In the genomic region with DNA sequence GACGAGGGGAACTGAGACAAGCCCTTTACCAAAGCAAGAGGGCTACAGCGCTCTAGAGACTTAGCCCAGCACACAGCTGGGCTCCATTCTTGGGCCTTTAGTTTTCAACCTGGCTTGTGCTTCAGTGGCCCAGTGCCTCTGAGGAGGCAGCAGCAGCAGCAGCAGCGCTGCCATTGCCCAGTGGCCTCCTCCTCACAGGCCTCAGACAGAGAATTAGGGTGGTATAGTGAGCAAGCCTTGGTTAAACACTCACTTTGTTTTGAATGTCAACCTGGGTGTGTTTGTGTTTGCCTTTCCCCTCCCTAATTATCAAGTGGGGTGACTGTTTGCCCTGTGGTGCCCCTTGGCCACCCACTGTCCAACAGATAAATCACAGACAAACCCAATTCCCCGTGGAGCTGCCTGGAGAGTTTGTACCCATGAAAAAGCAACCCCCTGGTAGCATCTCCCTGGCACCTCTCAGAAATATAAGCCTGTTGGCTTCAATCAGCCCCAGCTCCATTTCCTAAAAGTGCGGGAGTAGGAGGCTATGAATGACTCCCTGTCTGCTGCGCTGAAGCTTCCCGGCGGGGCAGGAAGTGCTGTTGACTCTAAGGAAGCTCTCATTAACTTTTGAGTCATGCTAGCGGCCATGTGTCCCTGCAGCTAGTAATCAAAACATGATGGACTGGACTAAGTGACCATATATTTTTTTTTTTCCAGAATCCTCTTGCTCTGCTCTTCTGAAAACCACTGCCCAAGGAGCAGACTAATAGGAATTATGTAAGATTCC, we compare ENCODE assay signal across 18 mouse cellular contexts.
DNase-seq lines count a peak whose midpoint lies in the region; ATAC-seq and TF ChIP-seq lines count a peak whose summit lies in the region.
"Had no signal": no experiment of that assay in that cellular context is flagged by ENCODE, and none has a peak within 500 bp of the region (broad histone marks: within the 10 kb centered on the region; RNA-seq: fewer than 3 reads in every experiment).

No protein-coding gene starts in this region.

- no peaks in the 10 kb centered on the region for H3K9me3 ChIP-seq in forebrain, embryonic 10.5 days
- no peaks in the 10 kb centered on the region for H3K9me3 ChIP-seq in forebrain, embryonic 15.5 days
- no peaks in the 10 kb centered on the region for H3K9me3 ChIP-seq in lung, postnatal 0 days (ENCODE audit: low read length)
- no peaks in the 10 kb centered on the region for H3K9me3 ChIP-seq in kidney, postnatal 0 days (replicated peaks; ENCODE audit: low read length)
- no peaks in the 10 kb centered on the region for H3K9me3 ChIP-seq in stomach, embryonic 16.5 days (replicated peaks; ENCODE audit: control insufficient read depth, low read length)
- H3K9me3 ChIP-seq: hindbrain, embryonic 13.5 days; liver, embryonic 15.5 days; midbrain, embryonic 13.5 days had no signal

- no peak overlapping the region for H3K4me3 ChIP-seq in forebrain, embryonic 10.5 days
- no peak overlapping the region for H3K4me3 ChIP-seq in forebrain, embryonic 15.5 days
- H3K4me3 ChIP-seq in lung, postnatal 0 days (ENCODE audit: low read depth, low read length): no peak overlapping the region
- no peak overlapping the region for H3K4me3 ChIP-seq in kidney, postnatal 0 days (replicated peaks; ENCODE audit: low read depth, low read length)
- no peak overlapping the region for H3K4me3 ChIP-seq in stomach, embryonic 16.5 days (replicated peaks; ENCODE audit: low read length)
- H3K4me3 ChIP-seq: heart, adult 2 months; hindbrain, embryonic 13.5 days; liver, embryonic 15.5 days; midbrain, embryonic 13.5 days had no signal

- no peak for ATAC-seq in forebrain, embryonic 15.5 days (replicated peaks)
- ATAC-seq in lung, postnatal 0 days: peak; percentile 26; the same call in 1 of the 2 replicates
- peak; percentile 73; the same call in 1 of the 2 replicates for ATAC-seq in kidney, postnatal 0 days (replicated peaks; ENCODE audit: low FRiP score, low read depth)
- no peak for ATAC-seq in stomach, embryonic 16.5 days (ENCODE audit: insufficient read depth, low FRiP score)
- no peak for ATAC-seq in granulocyte monocyte progenitor cell, adult 5-6 weeks (replicated peaks; ENCODE audit: poor library complexity, severe bottlenecking)
- ATAC-seq: activated CD4-positive, CD25-positive, alpha-beta regulatory T cell, adult 4 months; intestine, postnatal 0 days; midbrain, embryonic 13.5 days had no signal

- peaks cover 25% of the 10 kb centered on the region for H3K4me1 ChIP-seq in forebrain, embryonic 10.5 days
- peaks cover 10% of the 10 kb centered on the region; the same call in 1 of the 2 replicates for H3K4me1 ChIP-seq in forebrain, embryonic 15.5 days
- H3K4me1 ChIP-seq in lung, postnatal 0 days (ENCODE audit: insufficient read depth, low read depth, low read length): peaks cover 4% of the 10 kb centered on the region; the same call in 1 of the 2 replicates
- H3K4me1 ChIP-seq in kidney, postnatal 0 days (replicated peaks; ENCODE audit: insufficient read depth, low read length): no peaks in the 10 kb centered on the region
- peaks cover 7% of the 10 kb centered on the region; the same call in 1 of the 2 replicates for H3K4me1 ChIP-seq in stomach, embryonic 16.5 days (ENCODE audit: control insufficient read depth, insufficient read depth, low read length)
- H3K4me1 ChIP-seq: liver, embryonic 15.5 days had no signal

- DNase-seq in forebrain, embryonic 10.5 days (ENCODE audit: extremely low spot score, low spot score): no peak
- DNase-seq in lung, postnatal 0 days (ENCODE audit: low spot score): peak; percentile 11
- no peak for DNase-seq in lung, postnatal 36 days
- peak; percentile 91 for DNase-seq in kidney, postnatal 0 days (ENCODE audit: low spot score)
- DNase-seq in gastrocnemius, postnatal 4 days (ENCODE audit: low spot score in 2 of 2): no peak
- DNase-seq: cerebellum, adult 11-12 months; heart, adult 2 months; left cerebral cortex, postnatal 4 days; right cerebral cortex, postnatal 14 days; thymus, postnatal 4 days had no signal

- no peak overlapping the region for H3K9ac ChIP-seq in forebrain, embryonic 15.5 days (replicated peaks)
- no peak overlapping the region for H3K9ac ChIP-seq in lung, postnatal 0 days (replicated peaks; ENCODE audit: low read depth)
- H3K9ac ChIP-seq in kidney, postnatal 0 days (ENCODE audit: low read depth, low read length): no peak overlapping the region
- no peak overlapping the region for H3K9ac ChIP-seq in stomach, embryonic 16.5 days (ENCODE audit: low read length)
- H3K9ac ChIP-seq: hindbrain, embryonic 13.5 days; liver, embryonic 15.5 days; midbrain, embryonic 13.5 days had no signal

- TF ChIP-seq CTCF in lung, postnatal 0 days (IDR thresholded peaks at IDR 0.05): no peak
- TF ChIP-seq CTCF in kidney, postnatal 0 days (IDR thresholded peaks at IDR 0.05; ENCODE audit: low read depth): no peak

- no peak overlapping the region for H3K4me2 ChIP-seq in forebrain, embryonic 15.5 days (replicated peaks)
- no peak overlapping the region for H3K4me2 ChIP-seq in lung, postnatal 0 days (replicated peaks; ENCODE audit: low read depth, low read length)
- no peak overlapping the region for H3K4me2 ChIP-seq in kidney, postnatal 0 days (ENCODE audit: low read length)
- no peak overlapping the region for H3K4me2 ChIP-seq in stomach, embryonic 16.5 days (ENCODE audit: low read depth, low read length)
- H3K4me2 ChIP-seq: hindbrain, embryonic 13.5 days; liver, embryonic 15.5 days; midbrain, embryonic 13.5 days had no signal

- H3K27ac ChIP-seq in forebrain, embryonic 10.5 days: peak overlapping the region; percentile 31; the same call in 1 of the 2 replicates
- no peak overlapping the region for H3K27ac ChIP-seq in forebrain, embryonic 15.5 days (replicated peaks)
- no peak overlapping the region for H3K27ac ChIP-seq in lung, postnatal 0 days (ENCODE audit: low read length)
- no peak overlapping the region for H3K27ac ChIP-seq in kidney, postnatal 0 days
- H3K27ac ChIP-seq in stomach, embryonic 16.5 days (ENCODE audit: low read length): peak overlapping the region; percentile 31; the same call in 1 of the 2 replicates
- H3K27ac ChIP-seq: heart, adult 2 months; hindbrain, embryonic 13.5 days; liver, embryonic 15.5 days; midbrain, embryonic 13.5 days had no signal

- WGBS in forebrain, embryonic 10.5 days: 63% methylated on average over 9 of the region's 9 CpGs
- 57% methylated on average over 9 of the region's 9 CpGs for WGBS in forebrain, embryonic 15.5 days
- WGBS in lung, postnatal 0 days: 44% methylated on average over 9 of the region's 9 CpGs
- WGBS in kidney, postnatal 0 days: 32% methylated on average over 9 of the region's 9 CpGs
- 45% methylated on average over 9 of the region's 9 CpGs for WGBS in stomach, embryonic 16.5 days

- H3K36me3 ChIP-seq in forebrain, embryonic 10.5 days (replicated peaks): peaks cover 6% of the 10 kb centered on the region
- no peaks in the 10 kb centered on the region for H3K36me3 ChIP-seq in forebrain, embryonic 15.5 days
- H3K36me3 ChIP-seq in lung, postnatal 0 days (ENCODE audit: insufficient read depth, low read length): no peaks in the 10 kb centered on the region
- H3K36me3 ChIP-seq in kidney, postnatal 0 days (ENCODE audit: insufficient read depth, low read length): no peaks in the 10 kb centered on the region
- no peaks in the 10 kb centered on the region for H3K36me3 ChIP-seq in stomach, embryonic 16.5 days (ENCODE audit: control insufficient read depth, insufficient read depth, low read length)
- H3K36me3 ChIP-seq: hindbrain, embryonic 13.5 days; liver, embryonic 15.5 days; midbrain, embryonic 13.5 days had no signal

- TF ChIP-seq EP300 in lung, postnatal 0 days (IDR thresholded peaks at IDR 0.05): no peak

- no peaks in the 10 kb centered on the region for H3K27me3 ChIP-seq in forebrain, embryonic 10.5 days (ENCODE audit: poor library complexity, severe bottlenecking)
- no peaks in the 10 kb centered on the region for H3K27me3 ChIP-seq in forebrain, embryonic 15.5 days
- H3K27me3 ChIP-seq in lung, postnatal 0 days (replicated peaks; ENCODE audit: insufficient read depth, low read length): no peaks in the 10 kb centered on the region
- H3K27me3 ChIP-seq in kidney, postnatal 0 days (ENCODE audit: insufficient read depth, low read length): 0 out of 2 replicates have a peak, but pooled peaks cover 3% of the 10 kb centered on the region
- no peaks in the 10 kb centered on the region for H3K27me3 ChIP-seq in stomach, embryonic 16.5 days (ENCODE audit: control insufficient read depth, insufficient read depth, low read length)
- H3K27me3 ChIP-seq: hindbrain, embryonic 13.5 days; liver, embryonic 15.5 days had no signal

Comparison
In these comparisons a context has a peak if more than half of its experiments do, and no peak if none do; other contexts are left out.
1. DNase-seq: peak in lung, postnatal 0 days (single experiment) and kidney, postnatal 0 days (single experiment); none in forebrain, embryonic 10.5 days (single experiment), lung, postnatal 36 days (single experiment) and gastrocnemius, postnatal 4 days (0 of 2).
2. H3K27ac ChIP-seq: peak in forebrain, embryonic 10.5 days (single experiment) and stomach, embryonic 16.5 days (single experiment); none in forebrain, embryonic 15.5 days (single experiment), lung, postnatal 0 days (single experiment) and kidney, postnatal 0 days (single experiment).
3. ATAC-seq: peak in lung, postnatal 0 days (single experiment) and kidney, postnatal 0 days (single experiment); none in forebrain, embryonic 15.5 days (single experiment), stomach, embryonic 16.5 days (single experiment) and granulocyte monocyte progenitor cell, adult 5-6 weeks (single experiment).